Mouse (Mus musculus) forelimb bud, embryonic 11.5 days (tissue): ENCODE results near the gene Atxn1.
A peak's percentile ranks its signal among the peaks of the same experiment; 100 is the strongest.

Experiments
- DNase-seq: peaks from one replicate; pipeline ENCODE4 v3.0.0-alpha.2; 2012; ENCODE audit warnings: low read depth, low spot score

Atxn1 gene

DNA sequence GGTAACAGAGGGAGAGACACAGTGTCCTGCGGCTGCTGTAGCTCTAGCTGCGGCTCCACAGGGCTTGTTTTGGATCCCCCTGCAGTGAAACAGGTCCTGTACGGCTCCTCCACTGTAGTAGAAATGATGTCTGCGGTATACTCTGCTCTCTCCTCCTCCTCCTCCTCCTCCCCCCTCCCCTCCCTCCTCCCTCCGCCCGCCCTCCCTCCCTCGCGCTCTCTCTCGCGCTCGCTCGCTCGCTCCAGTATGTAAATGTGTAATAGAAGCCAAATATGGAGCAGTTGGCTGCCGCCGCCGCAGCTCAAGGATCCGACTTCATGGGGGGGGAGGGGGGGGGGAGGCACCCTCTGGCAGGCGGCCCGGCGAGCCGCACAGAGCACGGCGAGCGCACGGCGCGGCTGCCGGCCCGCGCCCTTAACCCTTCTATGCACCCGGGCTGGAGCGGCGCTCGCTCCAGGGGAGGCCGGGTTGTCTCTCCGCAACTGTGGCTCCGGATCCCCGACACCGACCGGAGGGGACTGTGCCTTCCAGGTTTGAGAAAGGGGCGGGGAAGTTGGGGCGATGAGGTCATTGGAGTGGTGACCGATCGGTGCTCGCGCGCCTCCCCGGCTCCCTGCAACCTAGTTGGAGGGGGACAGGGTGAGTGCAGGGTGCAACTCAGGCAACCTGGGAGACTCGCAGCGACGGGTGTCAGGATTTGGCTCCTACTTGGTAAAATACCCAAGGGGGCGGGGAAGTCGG is at the start of gene Atxn1:
TSS of gene Atxn1 (minus strand) at position 156 of the 741 bp plus-strand sequence.
- DNase-seq = peak; percentile 61

DNA sequence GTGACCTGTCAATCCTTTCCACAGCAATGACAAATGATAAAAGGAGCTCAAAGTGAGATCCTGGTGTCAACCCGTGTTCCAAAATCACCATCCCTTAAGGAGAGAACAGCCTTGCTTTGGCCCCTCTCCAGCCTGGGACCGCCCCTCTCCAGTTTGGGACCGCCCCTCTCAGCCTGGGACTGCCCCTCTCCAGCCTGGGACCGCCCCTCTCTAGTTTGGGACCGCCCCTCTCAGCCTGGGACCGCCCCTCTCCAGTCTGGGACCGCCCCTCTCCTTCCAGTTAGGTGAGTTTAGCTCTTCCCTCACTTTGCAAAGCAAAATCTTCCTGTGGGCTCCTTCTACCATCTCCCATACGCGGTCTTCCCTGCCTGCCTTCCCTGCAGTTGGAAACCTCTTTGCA is 46.4 kb upstream of the Atxn1 start:
- DNase-seq = no peak

DNA sequence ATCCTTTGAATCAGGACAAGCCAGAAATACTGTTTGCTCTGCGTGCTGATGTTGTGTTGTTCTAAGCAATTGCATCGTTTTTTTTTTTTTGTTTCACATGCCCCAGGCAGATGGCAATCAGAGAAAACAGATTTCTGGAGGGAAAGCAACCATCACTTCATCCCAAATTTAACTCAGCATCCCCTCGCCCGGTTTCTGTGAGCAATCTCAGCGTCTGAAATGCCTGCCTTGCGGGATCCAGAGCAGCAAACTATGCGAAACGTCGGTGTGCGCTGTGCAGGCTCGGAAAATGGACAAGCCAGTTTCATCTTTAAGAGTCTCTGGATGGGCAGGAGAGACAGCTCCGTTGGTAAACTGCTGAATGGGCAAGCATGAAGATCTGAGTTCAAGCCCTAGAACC is 45.3 kb upstream of the Atxn1 start:
- DNase-seq = no peak

DNA sequence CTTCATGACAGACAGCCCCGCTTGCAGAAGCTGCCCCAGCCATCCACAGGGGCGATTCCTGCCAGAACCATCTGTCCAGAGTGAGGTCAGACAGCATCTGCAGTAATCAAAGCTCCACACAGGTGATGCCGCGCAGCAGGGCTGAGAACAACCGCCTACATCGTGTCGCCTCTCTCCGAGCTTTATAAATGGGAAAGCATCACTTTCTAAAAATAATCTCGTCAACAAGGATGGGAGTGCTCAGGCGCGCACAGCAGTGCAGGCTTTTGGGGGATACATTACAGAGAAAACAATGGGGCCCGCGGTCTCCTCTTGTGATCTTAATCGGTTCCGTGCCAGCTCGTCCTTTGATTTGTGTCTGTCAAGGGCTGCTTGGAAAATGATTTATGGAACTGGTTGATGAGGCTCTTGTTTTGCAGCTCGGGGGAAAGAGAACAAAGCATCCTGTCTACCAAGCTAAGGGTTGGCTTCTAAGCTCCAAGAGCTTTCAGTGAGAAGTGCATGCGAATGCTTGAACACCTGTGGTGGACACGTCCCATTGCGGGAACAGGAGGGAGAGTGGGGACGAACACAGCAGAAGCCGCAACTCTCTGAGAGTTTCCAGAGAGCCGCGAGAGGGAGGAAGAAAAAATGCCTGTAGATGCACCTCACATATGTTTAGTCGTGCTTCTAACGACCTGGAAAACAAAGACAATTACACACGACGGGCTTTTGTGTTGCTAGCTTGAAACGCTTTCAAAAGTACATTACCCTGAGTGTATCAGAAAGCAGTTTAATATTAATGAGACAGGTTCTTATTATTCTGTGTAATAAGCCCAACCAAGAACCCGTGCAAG is 44.2 kb upstream of the Atxn1 start:
- no peak for DNase-seq

DNA sequence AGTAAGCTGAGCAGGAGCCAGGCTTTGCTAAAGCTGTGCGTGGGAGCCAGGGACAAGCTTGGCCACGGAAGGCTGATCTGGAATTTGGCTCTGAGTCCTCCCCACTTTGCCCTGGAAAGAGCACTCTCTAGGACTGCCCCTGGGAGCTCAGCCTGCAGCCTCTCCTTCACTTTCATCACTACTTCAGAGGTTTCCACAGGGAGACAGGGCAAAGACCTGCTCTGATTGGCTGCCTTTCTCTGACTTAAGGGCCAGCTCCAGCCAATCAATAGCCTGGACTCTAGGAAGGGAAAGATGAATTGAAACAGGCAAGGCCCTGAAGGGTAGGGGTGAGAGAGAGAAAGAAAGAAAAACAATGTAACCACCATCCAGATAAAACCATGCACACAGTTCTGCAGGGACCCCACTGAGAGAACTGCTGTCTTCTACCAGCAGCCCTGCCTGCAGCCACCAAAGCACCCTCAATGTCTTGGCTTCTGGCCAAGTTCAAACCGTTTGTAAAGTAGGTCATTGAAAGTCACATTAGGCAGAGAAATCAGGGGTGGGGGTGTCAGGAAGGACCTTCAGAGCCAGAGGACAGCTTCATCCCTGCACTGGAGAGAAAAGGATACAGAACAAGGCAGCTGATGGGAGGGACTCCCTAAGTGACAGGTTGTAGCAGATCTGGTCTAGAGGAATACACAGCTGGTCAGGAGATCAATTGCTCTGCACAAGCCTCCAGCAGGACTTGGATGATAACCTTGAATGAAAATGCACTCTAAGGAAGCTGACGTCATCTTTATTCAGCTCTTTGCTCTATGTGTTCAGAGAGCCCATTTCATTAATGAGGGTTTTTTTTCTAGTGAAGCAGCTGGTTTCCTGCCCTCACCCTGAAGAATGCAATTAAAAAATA is 41.6 kb upstream of the Atxn1 start:
- peak; percentile 67 for DNase-seq

DNA sequence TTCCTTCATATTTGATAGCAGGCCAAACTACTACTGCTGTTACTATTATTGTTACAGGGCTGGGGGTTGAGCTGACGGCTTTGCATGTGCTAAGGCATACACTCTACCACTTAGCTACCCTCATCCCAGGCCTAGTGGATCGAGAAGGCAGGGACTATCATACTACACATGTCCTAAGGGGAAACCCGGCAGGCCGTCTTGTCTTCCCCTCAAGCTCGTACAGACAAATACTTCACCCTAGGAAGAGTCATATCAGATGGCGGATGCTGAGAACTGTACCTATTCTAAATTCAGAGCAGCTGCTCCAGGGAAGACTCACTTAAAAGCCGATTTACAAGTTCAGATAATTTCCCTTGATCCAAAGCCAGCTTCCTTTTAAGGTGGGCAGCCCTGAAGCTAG is 40.8 kb upstream of the Atxn1 start:
- DNase-seq = no peak

DNA sequence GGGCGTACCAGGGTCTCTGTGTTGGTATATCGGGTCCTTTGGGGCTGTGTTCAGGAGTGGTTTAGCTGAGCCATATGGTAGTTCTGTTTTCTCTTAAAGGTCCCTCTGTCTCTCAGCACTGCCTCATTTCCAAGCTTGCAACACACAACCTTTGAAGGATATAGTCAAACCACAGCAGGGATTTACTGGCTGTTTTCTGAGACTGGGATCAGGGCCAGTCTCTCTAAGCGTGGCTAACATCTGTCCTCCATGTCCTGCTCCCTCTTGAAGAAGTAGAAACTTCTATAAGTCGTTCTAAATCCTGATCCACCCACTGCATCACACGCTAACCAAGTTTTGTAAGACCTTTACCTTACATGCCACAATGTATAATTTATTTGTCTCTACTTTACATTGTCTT is 36.5 kb upstream of the Atxn1 start:
- no peak for DNase-seq

DNA sequence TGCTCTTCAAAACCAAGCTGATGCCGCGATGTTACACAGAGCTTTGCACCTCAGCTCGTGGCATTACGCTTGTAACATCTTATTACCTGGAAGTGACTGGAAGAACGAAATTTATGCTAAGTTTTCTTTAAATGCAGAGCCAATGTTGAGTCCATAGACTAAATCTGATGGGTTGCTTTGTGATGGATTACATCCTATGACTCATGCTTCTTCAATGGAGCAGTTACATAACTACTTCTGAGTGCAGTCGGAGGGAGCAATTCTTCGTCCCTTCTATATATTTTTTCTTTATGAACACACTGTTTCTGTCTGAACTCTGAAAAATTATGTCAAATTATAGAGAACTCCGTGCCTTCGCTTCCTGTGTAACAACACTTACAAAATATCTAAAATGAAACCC is 28.1 kb upstream of the Atxn1 start:
- DNase-seq = no peak

DNA sequence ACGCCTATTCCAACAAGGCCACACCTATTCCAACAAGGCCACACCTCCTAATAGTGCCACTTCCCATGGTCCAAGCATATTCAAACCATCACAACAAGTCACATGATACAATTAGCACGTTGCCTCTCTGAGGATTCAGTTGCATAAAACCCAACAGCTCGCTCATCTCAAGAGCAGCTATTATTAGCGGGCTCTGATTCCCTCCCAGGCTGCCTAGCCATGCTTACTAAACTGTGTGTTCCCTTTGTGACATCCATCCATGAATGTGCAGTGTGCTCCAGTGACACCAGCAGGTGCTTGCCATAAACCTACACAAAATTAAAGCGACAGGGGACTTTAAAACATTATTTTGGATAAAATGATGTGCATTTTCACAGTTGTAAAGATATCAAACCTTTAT is 25.7 kb upstream of the Atxn1 start:
- DNase-seq = no peak

DNA sequence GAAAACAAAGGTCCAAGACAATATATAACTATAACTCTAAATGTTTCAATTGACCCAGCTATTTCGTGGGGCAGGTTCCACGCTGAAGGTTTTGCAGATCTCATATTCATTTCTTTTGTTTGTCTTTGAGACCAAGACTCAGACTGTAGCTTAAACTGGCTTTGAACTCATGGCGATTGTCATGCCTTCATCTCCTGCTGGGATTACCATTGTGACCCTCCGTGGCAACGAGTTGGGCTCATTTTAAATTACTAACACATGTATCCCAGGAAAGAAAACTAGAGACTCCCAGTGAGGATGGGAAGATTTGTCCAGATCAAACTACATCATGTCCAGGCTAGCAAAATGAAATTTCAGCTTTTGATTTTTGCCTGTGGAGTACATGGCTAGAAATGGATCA is 14.4 kb upstream of the Atxn1 start:
- DNase-seq = no peak

DNA sequence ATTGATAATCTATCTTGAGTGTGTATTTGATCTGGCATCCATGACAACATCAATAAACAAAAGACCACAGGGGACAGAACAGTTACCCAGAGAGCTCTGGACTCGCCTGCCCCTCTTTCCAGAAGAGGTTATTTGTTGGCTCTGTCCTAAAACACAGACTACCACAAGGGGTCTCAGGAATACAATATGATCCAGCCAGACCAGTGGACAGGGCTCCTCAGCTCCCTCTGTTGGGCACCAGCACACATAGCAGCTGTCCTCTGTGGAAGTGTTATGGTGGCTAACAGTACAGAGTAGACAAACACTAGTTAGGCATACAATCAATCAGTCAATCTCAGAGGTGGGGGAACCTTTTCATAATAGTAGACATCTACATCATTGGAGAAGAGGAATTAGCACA is 12.1 kb upstream of the Atxn1 start:
- DNase-seq = peak; percentile 73

DNA sequence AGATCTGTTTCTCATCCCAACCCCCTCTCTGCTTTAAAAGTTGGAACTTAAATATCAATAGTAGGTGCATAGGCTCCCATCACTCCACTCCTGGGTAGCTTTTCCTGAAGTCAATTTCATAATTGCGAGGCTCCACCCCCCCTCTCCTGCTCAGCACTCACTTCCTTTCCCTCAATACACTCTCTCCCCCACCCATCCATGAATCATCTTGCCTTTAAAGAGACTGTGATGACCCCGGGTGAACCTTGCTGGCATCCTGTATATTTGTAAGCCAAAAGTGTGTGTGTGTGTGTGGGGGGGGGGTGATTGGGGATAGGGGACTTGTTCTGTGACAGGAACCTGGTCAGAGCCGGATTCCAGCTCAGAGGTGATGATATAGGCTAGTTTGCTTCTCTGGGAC is 9.8 kb upstream of the Atxn1 start:
- DNase-seq = no peak

DNA sequence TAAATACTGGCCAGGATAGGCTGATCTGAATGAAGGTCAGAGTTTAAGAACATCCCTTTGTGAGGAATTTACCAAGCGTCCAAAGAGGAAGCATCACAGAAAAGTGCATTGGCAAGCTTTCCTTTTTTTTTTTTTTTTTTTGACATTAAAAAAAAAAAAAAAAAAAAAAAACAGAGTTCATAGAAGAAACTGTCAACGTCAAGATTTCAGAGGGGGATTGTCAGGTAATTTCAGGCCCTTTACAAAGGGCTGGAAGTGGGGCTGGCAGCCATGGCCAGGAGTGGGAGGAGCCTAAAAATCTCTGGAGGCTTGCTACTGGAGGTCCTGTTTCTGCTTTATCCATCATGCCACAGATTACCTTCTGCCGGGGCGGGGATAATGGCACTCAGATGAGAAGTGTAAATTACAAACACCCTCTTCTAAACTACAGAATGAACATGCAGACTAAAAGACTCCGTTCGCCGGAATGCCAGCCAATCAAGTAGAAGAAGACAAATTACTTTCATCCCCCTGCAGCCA is 9.2 kb upstream of the Atxn1 start:
- DNase-seq = no peak

DNA sequence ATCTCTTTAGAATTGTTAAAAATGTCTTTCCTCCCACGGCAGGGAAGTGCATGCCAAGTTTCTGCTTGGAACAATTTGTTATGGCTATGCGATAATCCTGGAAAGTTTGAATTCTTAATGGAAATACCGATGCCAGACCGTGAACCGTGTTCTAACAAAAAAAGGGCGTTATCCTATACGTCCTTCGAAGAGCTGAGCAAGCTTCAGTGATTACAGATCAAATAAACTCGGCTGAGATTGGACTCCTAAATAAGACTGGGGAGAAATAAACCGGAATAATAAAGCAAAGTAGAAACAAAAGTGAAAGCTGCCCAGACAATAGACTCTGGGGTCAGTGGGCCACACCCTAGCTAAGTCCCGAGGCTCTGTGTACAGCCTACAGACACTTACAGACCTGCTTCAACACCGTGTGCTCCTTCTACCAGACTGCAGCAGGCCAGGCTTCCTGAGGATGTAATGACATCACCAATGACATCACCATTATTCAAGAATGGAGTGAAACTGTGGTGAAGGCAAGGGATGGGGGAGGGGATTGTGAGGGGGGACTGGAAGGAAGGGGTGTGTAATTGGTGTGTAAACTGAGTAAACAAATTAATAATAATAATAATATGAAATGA is 6.2 kb upstream of the Atxn1 start:
- no peak for DNase-seq

DNA sequence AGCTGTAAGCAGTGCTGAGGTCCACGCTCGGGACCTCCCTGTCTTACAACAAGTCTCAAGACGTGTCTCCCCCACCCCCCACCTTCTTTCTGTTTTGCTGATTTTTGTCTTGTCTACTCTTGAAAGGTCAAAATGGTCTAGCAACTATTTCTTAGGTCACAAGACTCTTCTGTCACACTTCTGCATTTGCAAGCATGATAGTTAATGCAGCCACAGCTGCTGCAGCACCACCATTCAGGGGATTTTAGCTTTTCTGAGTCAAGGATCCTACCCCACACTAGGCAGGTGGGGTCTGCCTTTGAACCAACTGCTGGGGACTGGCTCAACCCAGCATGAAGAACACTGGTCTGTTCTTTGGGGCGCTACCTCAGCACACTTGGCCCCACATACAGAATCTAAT is 3.4 kb upstream of the Atxn1 start:
- no peak for DNase-seq

DNA sequence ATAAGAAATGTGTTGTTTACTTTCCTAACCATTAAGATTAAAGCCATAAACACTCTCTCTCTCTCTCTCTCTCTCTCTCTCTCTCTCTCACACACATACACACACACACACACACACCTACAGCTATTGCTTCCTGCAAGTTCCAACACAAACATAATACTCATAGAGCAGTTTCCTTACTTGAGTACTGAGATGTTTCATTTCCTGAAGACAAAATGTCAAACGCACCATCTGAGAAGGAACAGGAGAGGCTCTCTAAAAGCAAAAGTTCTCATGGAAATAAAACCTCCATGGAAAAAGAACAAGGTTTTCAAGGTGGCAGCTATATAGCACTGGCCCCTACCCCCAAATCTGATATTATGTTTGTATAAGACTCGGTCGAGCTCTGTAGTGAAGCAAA is 2.6 kb upstream of the Atxn1 start:
- no peak for DNase-seq

DNA sequence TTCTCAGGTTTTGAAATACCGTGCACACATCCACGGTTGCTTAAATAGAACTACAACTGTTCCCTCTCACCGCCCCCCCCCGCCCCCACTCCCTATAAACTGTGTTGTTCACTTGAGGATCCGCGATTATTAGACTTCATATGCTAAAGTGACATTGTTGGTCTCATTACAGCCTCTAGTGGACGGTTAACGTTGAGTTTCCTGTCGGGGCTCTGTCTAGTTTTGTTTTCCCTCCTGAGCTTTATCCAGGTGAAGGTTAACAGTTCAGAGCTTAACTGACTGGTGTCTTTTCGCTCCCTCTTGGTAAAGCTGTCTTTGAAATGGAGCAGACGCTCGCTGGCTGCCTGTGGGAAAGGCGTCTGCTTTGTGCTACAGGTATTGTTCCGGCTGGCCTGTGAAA is 1.8 kb upstream of the Atxn1 start:
- peak; percentile 48 for DNase-seq

DNA sequence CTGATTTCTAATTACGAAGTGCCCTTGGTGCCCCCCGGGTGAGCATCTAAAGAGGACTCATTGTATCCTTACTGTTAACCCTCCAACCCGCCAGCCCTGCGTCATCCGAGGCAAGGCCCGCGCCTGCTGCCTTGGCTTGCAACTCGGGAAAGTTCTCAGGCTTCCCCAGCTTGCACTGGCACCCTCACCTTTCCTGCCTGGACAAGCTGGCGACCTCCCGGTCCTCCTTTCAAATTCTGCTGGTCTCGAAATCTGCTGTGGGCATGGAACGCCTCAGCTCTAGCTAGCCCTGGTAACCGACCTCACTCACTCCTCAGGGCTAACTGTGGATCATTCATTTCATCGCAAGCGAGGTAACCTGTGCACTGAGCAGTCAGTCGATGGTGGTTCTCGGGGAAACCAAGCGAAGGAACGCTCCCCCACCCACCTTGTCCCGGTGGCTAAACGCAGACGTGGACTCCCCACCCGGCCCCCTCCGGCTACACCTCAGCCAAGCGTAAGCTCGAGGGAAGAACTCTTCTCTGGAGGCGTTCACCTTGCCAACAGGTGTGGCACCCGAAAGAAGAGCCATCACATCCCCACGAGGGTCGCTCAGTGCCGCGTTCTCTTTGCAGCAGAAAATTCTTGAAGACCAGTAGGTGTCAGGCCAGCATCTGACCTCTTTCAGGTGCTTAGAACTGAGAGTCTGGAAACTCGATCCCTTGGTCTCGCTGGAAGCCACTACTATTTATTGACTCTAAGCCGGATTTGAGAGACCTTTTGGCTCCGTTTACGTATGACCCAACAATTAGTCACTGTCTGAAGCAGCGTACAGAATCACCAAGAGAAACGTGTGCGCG is 1.0 kb upstream of the Atxn1 start:
- peak; percentile 25 for DNase-seq

DNA sequence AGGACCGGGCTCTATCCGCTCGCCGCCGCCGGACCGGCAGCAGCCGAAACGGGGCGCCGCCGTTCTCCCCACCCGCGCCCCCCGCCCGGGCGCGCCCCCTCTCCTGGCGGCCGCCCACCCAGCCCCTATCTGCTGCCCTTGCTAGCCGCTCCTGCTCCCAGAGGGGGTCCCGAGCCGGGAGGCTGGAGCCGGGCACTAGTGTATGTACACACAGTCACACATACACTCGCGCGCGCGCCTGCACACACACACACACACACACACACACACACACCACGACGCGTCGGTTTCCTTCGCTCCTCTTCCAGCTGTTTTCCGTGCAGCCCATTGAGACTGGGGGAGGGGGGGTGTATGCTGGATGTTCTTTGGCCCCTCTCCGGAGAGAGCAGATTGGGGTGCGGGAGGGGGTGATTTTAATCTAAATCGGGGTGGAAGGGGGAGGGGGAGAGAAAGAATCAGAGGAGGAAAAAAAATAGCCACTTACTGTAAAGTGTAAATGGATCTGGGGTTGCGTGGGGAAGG is 416 bp downstream of the Atxn1 start:
- DNase-seq = peak; percentile 37
